Mouse (Mus musculus) T-helper 2 cell (primary cell): ENCODE measurements around the gene Klrc1.
"Not testable (repeated sequence)": the region's sequence is repeated elsewhere in the genome, so short reads cannot be mapped to it uniquely, and the experiment has no call there.

Source experiments
- in situ Hi-C: fragments of 300-600 bp; cut with MboI, MseI; formaldehyde crosslinking; loops from one replicate; pipeline ENCODE4 v1.15.1; 2025; ENCODE audit warnings: high pct_unique_total_duplicates

The Klrc1 gene

GRCm38 (mm10) chr6:129678873-129679272, at the start of gene Klrc1:
TSS of gene Klrc1 (minus strand) at chr6:129678973.
- in situ Hi-C loops = no loop called here

GRCm38 (mm10) chr6:129727237-129727636, 48.5 kb upstream of the Klrc1 start:
- in situ Hi-C loops = no loop called here

GRCm38 (mm10) chr6:129721390-129721789, 42.6 kb upstream of the Klrc1 start:
- in situ Hi-C loops = no loop called here

- in situ Hi-C loops = no loop called here
Measured at GRCm38 (mm10) chr6:129720487-129720886, 41.7 kb upstream of the Klrc1 start.

- in situ Hi-C loops = no loop called here
Measured at GRCm38 (mm10) chr6:129717032-129717431, 38.3 kb upstream of the Klrc1 start, which contains the start of gene Klri1. TSS of gene Klri1 (minus strand) at chr6:129717132.

- in situ Hi-C loops = no loop called here
Measured at GRCm38 (mm10) chr6:129713566-129713965, 34.8 kb upstream of the Klrc1 start.

GRCm38 (mm10) chr6:129691436-129691835, 12.7 kb upstream of the Klrc1 start:
- in situ Hi-C loops = not testable (repeated sequence)

GRCm38 (mm10) chr6:129680379-129680778, 1.6 kb upstream of the Klrc1 start:
- in situ Hi-C loops = no loop called here

- in situ Hi-C loops = not testable (repeated sequence)
Measured at GRCm38 (mm10) chr6:129661301-129661700, 17.5 kb downstream of the Klrc1 start.

- in situ Hi-C loops = not testable (repeated sequence)
Measured at GRCm38 (mm10) chr6:129660589-129660988, 18.2 kb downstream of the Klrc1 start, which contains the start of gene Klrc2. TSS of gene Klrc2 (minus strand) at chr6:129660689.

GRCm38 (mm10) chr6:129644054-129644453, 34.7 kb downstream of the Klrc1 start:
- in situ Hi-C loops = not testable (repeated sequence)

GRCm38 (mm10) chr6:129643237-129643636, 35.5 kb downstream of the Klrc1 start, which contains the start of gene Klrc3:
TSS of gene Klrc3 (minus strand) at chr6:129643337.
- in situ Hi-C loops = not testable (repeated sequence)

GRCm38 (mm10) chr6:129631046-129631445, 47.7 kb downstream of the Klrc1 start:
- in situ Hi-C loops = not testable (repeated sequence)

- in situ Hi-C loops = no loop called here
Measured at GRCm38 (mm10) chr6:129623735-129624134, 55.0 kb downstream of the Klrc1 start, which contains the start of gene Klrk1. TSS of gene Klrk1 (minus strand) at chr6:129623864.
